Mouse (Mus musculus): ENCODE measurements around the gene Pter. TPM values are rescaled to one million over a fixed set of nuclear protein-coding genes. Genes with fewer than 3 reads are reported as not detected.

Pter gene
- polyA plus RNA-seq, 1 experiment from 2014 or later = 10.1 TPM

DNA sequence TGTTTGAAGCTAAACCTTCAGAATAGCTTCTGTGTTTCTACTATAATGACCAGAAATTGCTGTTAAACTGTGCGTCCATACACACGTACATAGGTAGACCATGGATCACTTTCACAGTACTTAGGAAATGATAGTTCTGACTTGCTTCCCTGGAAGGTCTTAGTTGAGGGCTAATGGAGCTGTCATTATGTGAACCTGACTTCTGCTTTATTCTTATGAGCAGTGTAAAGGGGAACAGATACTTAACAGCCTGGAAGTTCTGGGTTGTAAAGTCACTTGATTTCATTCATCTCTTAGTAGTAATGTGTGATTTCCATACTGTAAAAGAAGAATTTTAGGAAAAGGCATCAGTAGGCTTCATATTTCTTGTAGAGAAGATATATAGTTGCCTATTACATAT is 10.1 kb downstream of the Pter start:
- Histone ChIP-seq H3K4me1 (replicated peaks; ENCODE audit: control insufficient read depth, insufficient read depth, low read length) (no peaks in the 10 kb centered on the region), H3K4me3 (ENCODE audit: low read depth, low read length) (no peak overlapping the region), H3K27ac (ENCODE audit: low read depth, low read length) (no peak overlapping the region), H3K9ac (ENCODE audit: low read depth, low read length) (no peak overlapping the region), H3K4me2 (replicated peaks; ENCODE audit: low read depth, low read length) (no peak overlapping the region), H3K36me3 (ENCODE audit: control insufficient read depth, insufficient read depth, low read length) (no peaks in the 10 kb centered on the region), H3K9me3 (ENCODE audit: control insufficient read depth, low read length) (no peaks in the 10 kb centered on the region), H3K27me3 (ENCODE audit: control insufficient read depth, insufficient read depth, low read length) (no peaks in the 10 kb centered on the region)
- WGBS = 95% methylated on average over 2 of the region's 2 CpGs
- no peak for ATAC-seq (ENCODE audit: low FRiP score)
- no peak for DNase-seq (ENCODE audit: low spot score)

- 69% methylated on average over 2 of the region's 2 CpGs for WGBS
- ATAC-seq (ENCODE audit: low FRiP score) = peak; percentile 30
Measured at GRCm38 (mm10) chr2:12935286-12935685, 11.4 kb downstream of the Pter start.

GRCm38 (mm10) chr2:12937461-12938217 is 13.8 kb downstream of the Pter start:
- H3K4me3 ChIP-seq (ENCODE audit: low read depth, low read length) = no peak overlapping the region
- 81% methylated on average over 10 of the region's 10 CpGs for whole genome bisulfite sequencing
- no peaks in the 10 kb centered on the region for H3K4me1 ChIP-seq (replicated peaks; ENCODE audit: control insufficient read depth, insufficient read depth, low read length)
- ATAC-seq (ENCODE audit: low FRiP score) (peak; percentile 47; the same call in 1 of the 2 replicates), DNase-seq (ENCODE audit: low spot score) (no peak)
- no peak overlapping the region for H3K27ac ChIP-seq (ENCODE audit: low read depth, low read length)
- no peak overlapping the region for H3K9ac ChIP-seq (ENCODE audit: low read depth, low read length)
- no peaks in the 10 kb centered on the region for H3K36me3 ChIP-seq (ENCODE audit: control insufficient read depth, insufficient read depth, low read length)
- H3K9me3 ChIP-seq (ENCODE audit: control insufficient read depth, low read length) = no peaks in the 10 kb centered on the region
- H3K4me2 ChIP-seq (replicated peaks; ENCODE audit: low read depth, low read length) = no peak overlapping the region
- no peaks in the 10 kb centered on the region for H3K27me3 ChIP-seq (ENCODE audit: control insufficient read depth, insufficient read depth, low read length)

More at GRCm38 (mm10) chr2:12935286-12935685, 11.4 kb downstream of the Pter start:
- no peaks in the 10 kb centered on the region for H3K9me3 ChIP-seq (ENCODE audit: control insufficient read depth, low read length)
- H3K4me3 ChIP-seq (ENCODE audit: low read depth, low read length) = no peak overlapping the region
- H3K4me2 ChIP-seq (replicated peaks; ENCODE audit: low read depth, low read length) = no peak overlapping the region
- no peaks in the 10 kb centered on the region for H3K27me3 ChIP-seq (ENCODE audit: control insufficient read depth, insufficient read depth, low read length)
- no peaks in the 10 kb centered on the region for H3K4me1 ChIP-seq (replicated peaks; ENCODE audit: control insufficient read depth, insufficient read depth, low read length)
- no peaks in the 10 kb centered on the region for H3K36me3 ChIP-seq (ENCODE audit: control insufficient read depth, insufficient read depth, low read length)
- no peak for DNase-seq (ENCODE audit: low spot score)
- no peak overlapping the region for H3K27ac ChIP-seq (ENCODE audit: low read depth, low read length)
- no peak overlapping the region for H3K9ac ChIP-seq (ENCODE audit: low read depth, low read length)

DNA sequence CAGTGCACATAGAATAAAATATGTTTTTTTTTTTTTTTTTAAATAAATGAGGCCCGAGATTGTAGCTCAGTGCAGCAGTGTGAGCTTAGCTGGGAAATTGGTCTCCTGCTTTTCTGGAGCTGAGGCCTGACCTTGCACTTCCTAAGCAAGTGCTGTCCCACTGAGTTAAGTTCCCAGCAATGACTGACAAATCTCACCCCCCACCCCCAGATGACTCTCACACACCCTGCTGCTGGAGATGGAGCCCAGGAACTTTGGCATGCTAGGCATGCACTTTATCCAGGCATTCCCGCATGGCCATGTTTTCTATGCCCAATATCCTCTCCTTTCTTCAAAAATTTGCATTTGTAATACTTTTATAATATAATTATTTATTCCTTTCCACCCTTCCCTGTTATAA is 14.8 kb downstream of the Pter start:
- Histone ChIP-seq H3K4me1 (replicated peaks; ENCODE audit: control insufficient read depth, insufficient read depth, low read length) (no peaks in the 10 kb centered on the region), H3K27ac (ENCODE audit: low read depth, low read length) (no peak overlapping the region), H3K4me3 (ENCODE audit: low read depth, low read length) (no peak overlapping the region), H3K4me2 (replicated peaks; ENCODE audit: low read depth, low read length) (no peak overlapping the region), H3K9me3 (ENCODE audit: control insufficient read depth, low read length) (no peaks in the 10 kb centered on the region), H3K27me3 (ENCODE audit: control insufficient read depth, insufficient read depth, low read length) (no peaks in the 10 kb centered on the region), H3K9ac (ENCODE audit: low read depth, low read length) (no peak overlapping the region), H3K36me3 (ENCODE audit: control insufficient read depth, insufficient read depth, low read length) (no peaks in the 10 kb centered on the region)
- 72% methylated on average over 2 of the region's 2 CpGs for WGBS
- no peak for ATAC-seq (ENCODE audit: low FRiP score)
- DNase-seq (ENCODE audit: low spot score) = no peak

- no peak overlapping the region for H3K4me3 ChIP-seq (ENCODE audit: low read depth, low read length)
- no peak overlapping the region for H3K9ac ChIP-seq (ENCODE audit: low read depth, low read length)
Measured at GRCm38 (mm10) chr2:12956703-12957424, 33.0 kb downstream of the Pter start.

DNA sequence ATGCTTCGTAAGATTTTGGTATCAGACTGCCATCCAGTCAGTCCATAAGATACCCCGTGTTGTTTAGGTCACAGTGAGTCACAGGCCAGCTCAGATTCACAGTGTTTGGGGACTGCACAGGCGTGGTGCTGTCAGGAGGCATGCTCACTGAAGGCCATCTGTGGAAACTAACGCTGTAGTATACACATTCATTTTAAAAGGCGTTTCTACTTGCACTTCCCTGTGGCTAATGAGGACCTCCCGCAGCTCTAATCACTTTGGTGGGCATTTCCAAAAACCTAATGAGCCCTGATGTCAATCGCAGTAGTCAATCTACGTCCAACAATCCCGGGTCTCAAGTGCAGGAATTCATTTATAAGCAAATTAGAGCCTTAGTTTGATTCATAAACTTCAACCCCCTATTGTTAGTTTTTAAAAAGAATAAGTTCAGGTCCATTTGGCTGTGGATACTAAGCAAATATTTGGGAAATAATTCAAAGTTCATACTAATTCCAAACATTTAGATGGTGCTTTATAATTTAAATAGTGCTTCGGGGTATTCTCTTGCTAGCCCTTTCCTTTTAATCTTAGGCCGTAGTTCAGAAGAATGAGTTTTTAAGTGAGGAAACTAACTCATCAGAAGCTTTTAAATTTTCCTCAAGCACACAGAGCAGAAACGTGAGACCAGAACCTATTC is 46.3 kb downstream of the Pter start:
- H3K4me1 ChIP-seq (replicated peaks; ENCODE audit: control insufficient read depth, insufficient read depth, low read length) = no peaks in the 10 kb centered on the region
- DNase-seq (ENCODE audit: low spot score) (no peak), ATAC-seq (ENCODE audit: low FRiP score) (peak; percentile 27; the same call in 1 of the 2 replicates)
- WGBS = 66% methylated on average over 12 of the region's 12 CpGs
- no peaks in the 10 kb centered on the region for H3K9me3 ChIP-seq (ENCODE audit: control insufficient read depth, low read length)
- H3K4me2 ChIP-seq (replicated peaks; ENCODE audit: low read depth, low read length) = no peak overlapping the region
- no peak overlapping the region for H3K27ac ChIP-seq (ENCODE audit: low read depth, low read length)
- no peak overlapping the region for H3K9ac ChIP-seq (ENCODE audit: low read depth, low read length)
- H3K27me3 ChIP-seq (ENCODE audit: control insufficient read depth, insufficient read depth, low read length) = no peaks in the 10 kb centered on the region
- no peak overlapping the region for H3K4me3 ChIP-seq (ENCODE audit: low read depth, low read length)
- H3K36me3 ChIP-seq (ENCODE audit: control insufficient read depth, insufficient read depth, low read length) = no peaks in the 10 kb centered on the region

More at GRCm38 (mm10) chr2:12956703-12957424, 33.0 kb downstream of the Pter start:
- H3K27ac ChIP-seq (ENCODE audit: low read depth, low read length) = no peak overlapping the region
- ATAC-seq (ENCODE audit: low FRiP score) = no peak
- H3K36me3 ChIP-seq (ENCODE audit: control insufficient read depth, insufficient read depth, low read length) = no peaks in the 10 kb centered on the region
- no peak overlapping the region for H3K4me2 ChIP-seq (replicated peaks; ENCODE audit: low read depth, low read length)
- H3K4me1 ChIP-seq (replicated peaks; ENCODE audit: control insufficient read depth, insufficient read depth, low read length) = no peaks in the 10 kb centered on the region
- H3K27me3 ChIP-seq (ENCODE audit: control insufficient read depth, insufficient read depth, low read length) = no peaks in the 10 kb centered on the region
- no peak for DNase-seq (ENCODE audit: low spot score)
- H3K9me3 ChIP-seq (ENCODE audit: control insufficient read depth, low read length) = no peaks in the 10 kb centered on the region

DNA sequence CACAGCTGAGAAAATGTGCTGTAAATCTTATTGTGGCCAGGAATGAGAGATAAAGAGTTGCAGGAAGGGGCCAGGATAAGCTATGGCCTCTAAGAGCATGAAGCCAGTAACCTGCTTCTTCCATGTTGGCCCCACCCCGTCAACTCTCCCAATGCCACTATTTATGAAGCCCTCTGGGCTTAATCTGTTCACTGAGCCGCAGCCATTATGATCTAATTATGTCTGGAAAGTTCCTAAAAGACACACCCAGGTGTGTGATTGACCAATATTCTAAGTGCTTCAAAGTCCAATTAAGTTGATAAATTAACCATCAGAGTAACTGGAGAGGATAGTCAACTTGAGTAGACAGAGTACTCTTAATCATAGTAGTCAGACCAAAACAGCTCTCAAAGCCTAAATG is 49.9 kb downstream of the Pter start:
- no peak for ATAC-seq (ENCODE audit: low FRiP score)
- WGBS = 89% methylated on average over 2 of the region's 2 CpGs
- no peak overlapping the region for H3K4me2 ChIP-seq (replicated peaks; ENCODE audit: low read depth, low read length)
- no peak overlapping the region for H3K27ac ChIP-seq (ENCODE audit: low read depth, low read length)
- DNase-seq (ENCODE audit: low spot score) = no peak
- H3K27me3 ChIP-seq (ENCODE audit: control insufficient read depth, insufficient read depth, low read length) = no peaks in the 10 kb centered on the region
- no peak overlapping the region for H3K9ac ChIP-seq (ENCODE audit: low read depth, low read length)
- no peaks in the 10 kb centered on the region for H3K9me3 ChIP-seq (ENCODE audit: control insufficient read depth, low read length)
- H3K36me3 ChIP-seq (ENCODE audit: control insufficient read depth, insufficient read depth, low read length) = no peaks in the 10 kb centered on the region
- H3K4me3 ChIP-seq (ENCODE audit: low read depth, low read length) = no peak overlapping the region
- H3K4me1 ChIP-seq (replicated peaks; ENCODE audit: control insufficient read depth, insufficient read depth, low read length) = no peaks in the 10 kb centered on the region

- Histone ChIP-seq H3K4me3 (ENCODE audit: low read depth, low read length) (no peak overlapping the region), H3K9me3 (ENCODE audit: control insufficient read depth, low read length) (no peaks in the 10 kb centered on the region), H3K4me2 (replicated peaks; ENCODE audit: low read depth, low read length) (no peak overlapping the region), H3K27ac (ENCODE audit: low read depth, low read length) (no peak overlapping the region), H3K9ac (ENCODE audit: low read depth, low read length) (no peak overlapping the region), H3K4me1 (replicated peaks; ENCODE audit: control insufficient read depth, insufficient read depth, low read length) (no peaks in the 10 kb centered on the region), H3K36me3 (ENCODE audit: control insufficient read depth, insufficient read depth, low read length) (no peaks in the 10 kb centered on the region), H3K27me3 (ENCODE audit: control insufficient read depth, insufficient read depth, low read length) (no peaks in the 10 kb centered on the region)
- ATAC-seq (ENCODE audit: low FRiP score) = no peak
- 93% methylated on average over 7 of the region's 7 CpGs for WGBS
- DNase-seq (ENCODE audit: low spot score) = no peak
Measured at GRCm38 (mm10) chr2:12977367-12977766, 53.5 kb downstream of the Pter start.

All from hindbrain, embryonic 11.5 days (tissue).